Mouse (Mus musculus): ENCODE measurements around the gene Zfp560.
"Not testable (repeated sequence)": the region's sequence is repeated elsewhere in the genome, so short reads cannot be mapped to it uniquely, and the experiment has no call there.

Zfp560 gene

GRCm38 (mm10) chr9:20384532-20385342 lies at the start of gene Zfp560:
Gene Zfp560 (minus strand): TSS chr9:20385177.
- peak; percentile 100 for ATAC-seq (ENCODE audit: low TSS enrichment)

- no peak for ATAC-seq (ENCODE audit: low TSS enrichment)
These were observed 45.0 kb upstream of the Zfp560 start for GRCm38 (mm10) chr9:20430004-20430403.

- no peak for ATAC-seq (ENCODE audit: low TSS enrichment)
These were observed 26.5 kb upstream of the Zfp560 start for GRCm38 (mm10) chr9:20411460-20411859.

GRCm38 (mm10) chr9:20409319-20409718 lies 24.3 kb upstream of the Zfp560 start:
- ATAC-seq (ENCODE audit: low TSS enrichment), result no peak

- no peak; the same call in 1 of the 2 replicates for ATAC-seq (ENCODE audit: low TSS enrichment)
These were observed 346 bp upstream of the Zfp560 start for GRCm38 (mm10) chr9:20385343-20385703.

- ATAC-seq (ENCODE audit: low TSS enrichment), result no peak
These were observed 1.3 kb downstream of the Zfp560 start for GRCm38 (mm10) chr9:20383659-20384058.

- no peak for ATAC-seq (ENCODE audit: low TSS enrichment)
These were observed 10.3 kb downstream of the Zfp560 start for GRCm38 (mm10) chr9:20374712-20375111.

GRCm38 (mm10) chr9:20367311-20367710 lies 17.7 kb downstream of the Zfp560 start:
- no peak for ATAC-seq (ENCODE audit: low TSS enrichment)

GRCm38 (mm10) chr9:20348501-20348900 lies 36.5 kb downstream of the Zfp560 start:
- ATAC-seq (ENCODE audit: low TSS enrichment), result no peak

GRCm38 (mm10) chr9:20335994-20336393 lies 49.0 kb downstream of the Zfp560 start, which contains the start of gene Olfr18:
Gene Olfr18 (minus strand): TSS chr9:20336094.
- no peak for ATAC-seq (ENCODE audit: low TSS enrichment)

GRCm38 (mm10) chr9:20298232-20298631 lies 86.7 kb downstream of the Zfp560 start, which contains the start of gene Olfr873:
Gene Olfr873 (plus strand): TSS chr9:20298532.
- no peak for ATAC-seq (ENCODE audit: low TSS enrichment)

- ATAC-seq (ENCODE audit: low TSS enrichment), result not testable (repeated sequence)
These were observed 89.4 kb downstream of the Zfp560 start for GRCm38 (mm10) chr9:20295562-20295961.
